Mouse (Mus musculus): ENCODE measurements around the gene Prpf4. TPM values are rescaled to one million over a fixed set of nuclear protein-coding genes. Genes with fewer than 3 reads are reported as not detected.

The Prpf4 gene
- polyA plus RNA-seq, 1 experiment, result 11.3 TPM

DNA sequence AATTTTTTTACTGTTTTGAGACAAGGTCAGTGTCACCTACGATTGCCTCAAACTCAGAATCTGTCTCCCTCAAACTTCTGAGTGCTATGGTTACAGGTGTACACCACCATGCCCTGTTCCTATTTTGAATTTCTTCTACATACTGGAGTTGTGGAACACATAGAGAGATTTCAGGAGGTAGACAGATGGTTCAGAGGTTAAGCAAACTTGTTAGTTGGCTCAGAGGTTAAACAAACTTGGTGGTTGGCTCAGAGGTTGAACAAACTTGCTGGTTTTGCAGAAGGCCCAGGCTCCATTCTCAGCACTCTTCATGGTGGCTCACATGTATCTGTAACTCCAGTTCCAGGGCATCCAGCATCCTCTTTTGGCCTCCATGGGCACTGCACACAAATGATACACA, 24.4 kb upstream of the Prpf4 start:
- 51% methylated on average over 1 of the region's 1 CpGs for WGBS

DNA sequence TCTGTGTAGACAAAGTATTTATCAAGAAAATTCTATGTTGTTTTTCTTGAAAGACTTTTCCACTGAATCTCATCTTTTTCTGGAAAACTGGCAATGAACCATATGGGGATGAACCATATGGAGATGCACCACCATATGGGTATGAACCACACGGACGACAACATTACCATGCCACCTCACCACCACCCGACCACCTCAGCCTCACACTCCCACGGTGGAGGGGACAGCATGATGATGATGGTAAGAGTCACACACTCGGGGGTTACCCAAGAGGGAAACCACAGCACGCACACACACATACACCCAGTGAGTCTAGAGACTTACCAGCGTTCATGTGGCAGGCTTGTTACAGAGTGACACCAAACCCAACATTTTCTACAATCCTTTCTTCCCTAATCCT, 23.2 kb upstream of the Prpf4 start:
- WGBS, result 94% methylated on average over 7 of the region's 7 CpGs
- DNase-seq (ENCODE audit: low read depth, low spot score), result no peak

More for the DNA sequence above, 24.4 kb upstream of the Prpf4 start:
- no peak for DNase-seq (ENCODE audit: low read depth, low spot score)

DNA sequence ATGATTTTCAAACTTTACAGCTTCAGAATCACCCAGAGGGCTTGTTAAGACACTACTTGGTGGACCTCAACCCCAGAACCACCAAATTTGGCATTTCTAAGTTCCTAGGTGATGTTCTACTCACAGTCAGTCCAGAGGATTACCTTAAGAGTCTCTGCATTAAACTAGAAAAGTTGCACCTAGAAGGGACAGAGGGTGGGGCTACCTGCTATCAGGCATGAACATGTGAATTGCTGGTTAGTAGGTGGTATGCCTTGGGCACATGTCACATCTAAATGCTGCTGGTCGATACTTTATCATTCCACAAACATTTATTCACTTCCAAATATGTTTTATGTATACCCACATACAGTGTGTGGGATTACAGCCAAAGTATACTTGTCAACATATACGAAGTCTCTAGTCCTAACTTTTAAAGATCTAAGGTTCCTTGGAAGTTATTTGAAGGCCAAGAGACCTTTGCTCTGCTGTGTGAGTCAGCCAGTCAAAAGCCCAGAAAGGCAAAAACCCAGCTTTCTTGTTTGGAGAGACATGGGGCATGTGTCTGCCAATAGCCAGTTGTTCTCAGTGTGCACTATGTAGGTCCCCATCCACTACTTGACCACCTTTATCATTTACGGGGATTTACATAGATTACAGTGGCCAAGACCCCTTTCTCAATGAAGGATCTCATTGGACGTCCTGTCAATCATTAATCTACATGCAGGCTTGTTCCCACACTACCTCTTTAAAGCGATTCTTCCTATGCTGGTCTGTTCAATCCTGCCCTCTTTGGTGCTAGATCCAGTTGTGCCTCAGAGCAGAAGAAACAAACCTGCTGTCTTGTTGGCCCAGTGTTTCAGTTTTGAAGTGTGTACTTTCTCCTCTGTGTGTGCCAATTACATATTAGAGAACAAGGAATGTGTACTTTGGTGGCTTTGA, 18.7 kb upstream of the Prpf4 start:
- no peak for DNase-seq (ENCODE audit: low read depth, low spot score)
- 29% methylated on average over 5 of the region's 5 CpGs for WGBS

GRCm38 (mm10) chr4:62391892-62392291, 16.7 kb upstream of the Prpf4 start:
- no peak for DNase-seq (ENCODE audit: low read depth, low spot score)
- 91% methylated on average over 7 of the region's 7 CpGs for WGBS

GRCm38 (mm10) chr4:62393459-62393858, 15.1 kb upstream of the Prpf4 start:
- 44% methylated on average over 6 of the region's 6 CpGs for WGBS
- no peak for DNase-seq (ENCODE audit: low read depth, low spot score)

DNA sequence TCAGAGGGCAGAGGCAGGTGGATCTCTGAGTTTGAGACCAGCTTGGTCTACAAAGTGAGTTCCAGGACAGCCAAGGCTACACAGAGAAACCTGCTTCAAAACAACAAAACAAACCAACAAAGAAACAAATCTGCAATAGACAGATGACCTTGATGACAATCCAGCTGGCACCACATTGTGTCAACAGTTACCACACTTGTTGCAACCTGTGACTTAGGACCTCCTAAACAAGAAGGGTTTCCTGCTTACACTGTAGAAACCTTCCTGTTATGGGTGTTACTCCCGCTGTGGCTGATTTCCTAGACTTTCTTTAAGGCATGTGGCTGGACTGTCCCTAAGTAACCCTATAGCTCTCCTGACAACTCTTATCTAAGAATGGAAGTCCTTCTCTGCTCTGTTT, 12.8 kb upstream of the Prpf4 start:
- no peak for DNase-seq (ENCODE audit: low read depth, low spot score)
- WGBS, result 90% methylated on average over 1 of the region's 1 CpGs

DNA sequence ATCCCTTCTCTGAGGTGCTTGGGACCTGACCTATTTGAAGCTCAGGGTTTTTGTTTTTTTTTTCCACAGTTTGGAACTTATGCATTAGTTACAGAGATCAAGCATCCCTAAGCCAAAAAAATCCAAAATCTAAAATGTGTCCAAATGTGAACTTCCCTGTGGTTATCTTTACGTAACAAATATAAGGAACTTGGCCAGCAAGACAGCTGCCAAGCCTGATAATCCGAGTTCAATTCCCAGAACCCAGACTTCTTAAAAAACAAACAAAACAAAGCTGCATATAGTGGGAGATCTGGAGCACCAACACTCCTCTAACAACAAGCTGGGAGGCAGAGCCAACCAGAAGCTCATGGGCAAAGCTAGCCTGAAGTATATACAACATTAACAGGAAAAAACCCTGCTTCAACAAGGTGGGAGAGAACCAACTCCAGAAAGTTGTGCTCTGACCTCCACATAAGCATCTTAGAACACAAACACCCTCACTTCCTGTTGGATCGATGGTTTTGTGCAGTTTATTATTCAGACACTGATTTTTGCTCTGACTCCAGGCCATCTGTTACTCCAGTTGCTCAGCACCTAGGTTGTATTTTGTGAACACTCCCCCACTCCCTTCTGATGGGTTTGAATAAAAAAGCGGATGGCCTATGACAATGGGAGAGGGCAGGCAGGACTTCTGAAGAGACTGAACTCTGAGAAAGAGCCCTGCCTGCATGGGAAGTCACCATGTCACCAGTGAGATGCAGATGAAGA, 10.8 kb upstream of the Prpf4 start:
- DNase-seq (ENCODE audit: low read depth, low spot score), result no peak
- 59% methylated on average over 4 of the region's 4 CpGs for WGBS

GRCm38 (mm10) chr4:62398956-62399355, 9.6 kb upstream of the Prpf4 start:
- no peak for DNase-seq (ENCODE audit: low read depth, low spot score)
- 71% methylated on average over 3 of the region's 3 CpGs for WGBS

- no peak for DNase-seq (ENCODE audit: low read depth, low spot score)
These were observed 2.5 kb upstream of the Prpf4 start for GRCm38 (mm10) chr4:62406133-62406532.

GRCm38 (mm10) chr4:62407730-62408582, 641 bp upstream of the Prpf4 start:
- under 1% methylated on average over 35 of the region's 35 CpGs for WGBS
- peak; percentile 54 for DNase-seq (ENCODE audit: low read depth, low spot score)

More at GRCm38 (mm10) chr4:62406133-62406532, 2.5 kb upstream of the Prpf4 start:
- WGBS, result 83% methylated on average over 4 of the region's 4 CpGs

DNA sequence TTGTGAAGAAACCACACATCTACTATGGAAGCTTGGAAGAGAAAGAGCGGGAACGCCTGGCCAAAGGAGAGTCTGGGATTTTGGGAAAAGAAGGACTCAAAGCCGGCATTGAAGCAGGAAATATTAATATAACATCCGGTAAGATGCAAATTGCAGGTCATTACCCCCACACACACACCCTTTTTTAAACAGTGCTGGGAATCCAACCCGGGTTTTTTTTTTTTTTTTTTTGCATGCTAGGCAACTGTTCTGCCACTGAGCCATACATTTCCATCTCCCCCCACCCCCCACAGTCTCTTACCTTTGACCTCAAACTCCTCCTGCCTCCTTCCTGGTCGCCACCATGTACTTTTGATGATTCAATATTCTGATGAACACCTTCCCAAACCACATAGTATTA, 1.0 kb downstream of the Prpf4 start:
- 6% methylated on average over 6 of the region's 6 CpGs for WGBS
- DNase-seq (ENCODE audit: low read depth, low spot score), result no peak

DNA sequence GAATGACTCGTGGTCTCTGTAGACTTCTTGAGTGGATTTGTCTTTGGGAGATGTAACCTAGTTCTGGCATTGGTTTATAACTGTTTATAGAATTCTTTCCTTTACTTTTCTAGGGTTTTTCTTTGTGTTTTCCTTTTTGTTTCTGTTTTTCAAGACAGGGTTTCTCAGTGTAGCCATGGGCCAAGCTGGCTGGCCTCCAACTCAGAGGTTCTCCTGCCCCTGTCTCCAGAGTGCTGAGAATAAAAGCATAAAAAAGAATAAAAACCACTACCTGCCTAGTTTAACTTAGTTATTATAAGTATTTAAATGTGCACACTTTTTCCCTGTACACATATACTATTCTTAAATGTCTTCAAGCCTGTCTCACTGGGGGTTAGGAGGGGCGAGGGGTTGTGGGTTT, 1.7 kb downstream of the Prpf4 start:
- WGBS, result 71% methylated on average over 2 of the region's 2 CpGs
- no peak for DNase-seq (ENCODE audit: low read depth, low spot score)

GRCm38 (mm10) chr4:62411606-62412005, 3.0 kb downstream of the Prpf4 start:
- DNase-seq (ENCODE audit: low read depth, low spot score), result no peak
- WGBS, result 87% methylated on average over 10 of the region's 10 CpGs

DNA sequence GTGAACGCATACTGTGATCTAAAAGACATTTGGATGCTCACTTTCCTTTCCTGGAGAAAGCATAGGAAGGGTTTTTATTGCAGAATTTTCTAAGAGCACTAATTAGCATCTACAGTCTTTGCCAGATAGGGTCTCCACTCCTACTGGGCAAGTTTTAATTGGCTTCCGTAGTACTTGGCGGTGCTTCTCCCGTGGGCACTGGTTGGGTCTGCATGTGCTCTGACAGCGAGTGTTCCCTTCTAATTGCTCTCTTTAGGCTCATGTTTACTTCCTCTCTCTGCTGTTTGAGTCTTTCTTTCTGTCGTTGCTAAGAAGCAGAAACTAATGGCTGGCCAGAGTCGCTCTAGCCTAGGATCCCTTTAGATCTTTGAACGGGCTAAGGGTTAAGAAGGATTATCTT, 9.9 kb downstream of the Prpf4 start:
- no peak for DNase-seq (ENCODE audit: low read depth, low spot score)
- WGBS, result 87% methylated on average over 8 of the region's 8 CpGs

DNA sequence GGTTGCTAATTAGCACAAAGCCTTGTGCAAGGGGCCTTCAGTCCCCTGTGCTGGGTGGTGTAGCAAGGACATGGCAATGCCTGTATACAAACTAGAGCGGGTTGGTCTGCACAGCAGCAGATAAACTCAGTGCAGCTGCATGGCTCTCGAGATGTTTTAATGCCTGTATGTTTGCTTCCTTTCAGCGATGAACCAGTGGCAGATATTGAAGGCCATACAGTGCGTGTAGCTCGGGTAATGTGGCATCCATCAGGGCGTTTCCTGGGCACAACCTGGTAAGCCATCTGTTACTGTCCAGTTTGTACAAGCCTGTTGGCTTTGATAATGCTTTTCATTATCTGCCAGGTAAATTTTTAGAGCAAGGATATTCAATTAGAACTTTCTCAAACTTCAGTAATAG, 10.5 kb downstream of the Prpf4 start:
- DNase-seq (ENCODE audit: low read depth, low spot score), result no peak
- WGBS, result 91% methylated on average over 6 of the region's 6 CpGs

GRCm38 (mm10) chr4:62425891-62426290, 17.3 kb downstream of the Prpf4 start:
- WGBS, result 92% methylated on average over 4 of the region's 4 CpGs

GRCm38 (mm10) chr4:62427978-62428758, 19.6 kb downstream of the Prpf4 start:
- WGBS, result 70% methylated on average over 17 of the region's 17 CpGs
- DNase-seq (ENCODE audit: low read depth, low spot score), result no peak

More at GRCm38 (mm10) chr4:62425891-62426290, 17.3 kb downstream of the Prpf4 start:
- no peak for DNase-seq (ENCODE audit: low read depth, low spot score)

GRCm38 (mm10) chr4:62429616-62430015, 21.0 kb downstream of the Prpf4 start:
- no peak for DNase-seq (ENCODE audit: low read depth, low spot score)

GRCm38 (mm10) chr4:62430678-62431077, 22.1 kb downstream of the Prpf4 start:
- DNase-seq (ENCODE audit: low read depth, low spot score), result no peak

More at GRCm38 (mm10) chr4:62429616-62430015, 21.0 kb downstream of the Prpf4 start:
- 88% methylated on average over 9 of the region's 9 CpGs for WGBS
